Mouse (Mus musculus) forebrain, embryonic 12.5 days (tissue): Measurements from ENCODE around the gene Gm609. TPM values are rescaled to one million over a fixed set of nuclear protein-coding genes. Genes with fewer than 3 reads are reported as not detected.
"Not testable (repeated sequence)": the region's sequence is repeated elsewhere in the genome, so short reads cannot be mapped to it uniquely, and the experiment has no call there.

Experiments used
- ATAC-seq: fragments of 200-750 bp; cut with Nextera tagmentation; 2 replicates; pipeline ENCODE4 v1.8.0; 2017; ENCODE audit warnings: moderate TSS enrichment; ENCODE audit not compliant: low FRiP score
- H3K27ac ChIP-seq: fragments of 300-500 bp; sonication (generic); 2 replicates; pipeline ENCODE4 v1.5.1; 2016; ENCODE audit warnings: mild to moderate bottlenecking
- H3K27me3 ChIP-seq: fragments of 300-500 bp; sonication (generic); 2 replicates; pipeline ENCODE4 v1.6.1; 2016; ENCODE audit warnings: mild to moderate bottlenecking
- H3K36me3 ChIP-seq: fragments of 300-500 bp; sonication (generic); replicated peaks from 2 replicates; pipeline ENCODE4 v1.6.1; 2016; ENCODE audit warnings: mild to moderate bottlenecking
- H3K4me1 ChIP-seq: fragments of 300-500 bp; sonication (generic); 2 replicates; pipeline ENCODE4 v1.6.1; 2016
- H3K4me2 ChIP-seq: fragments of 300-500 bp; sonication (generic); 2 replicates; pipeline ENCODE4 v1.6.1; 2016; ENCODE audit warnings: mild to moderate bottlenecking, moderate library complexity
- H3K4me3 ChIP-seq: fragments of 300-500 bp; sonication (generic); replicated peaks from 2 replicates; pipeline ENCODE4 v1.5.1; 2016; ENCODE audit warnings: mild to moderate bottlenecking
- H3K9ac ChIP-seq: fragments of 300-500 bp; sonication (generic); 2 replicates; pipeline ENCODE4 v1.6.1; 2016; ENCODE audit warnings: mild to moderate bottlenecking
- H3K9me3 ChIP-seq: fragments of 300-500 bp; sonication (generic); 2 replicates; pipeline ENCODE4 v1.6.1; 2016
- WGBS: fragments of 180-500 bp; shearing (Covaris S2); methylation state at CpG from one replicate; pipeline ENCODE4 v1.1.7; 2016; 5-methylcytosine and 5-hydroxymethylcytosine counted together
- polyA plus RNA-seq: library from polyadenylated mRNA; unstranded; fragments of >200 nt; fragmentation: Nextera tagmentation; extraction: Ambion mirVana; gene quantifications from 2 replicates; pipeline ENCODE4 v1.2.1, GENCODE M21; 2016

Gene Gm609
- polyA plus RNA-seq, 1 experiment from 2014 or later: not detected

- not testable (repeated sequence) for H3K27ac ChIP-seq, H3K4me1 ChIP-seq, H3K9me3 ChIP-seq, H3K36me3 ChIP-seq, H3K27me3 ChIP-seq
- WGBS: 39% methylated on average over 7 of the region's 7 CpGs
- peak; percentile 42 for ATAC-seq
- Histone ChIP-seq H3K9ac (peak overlapping the region; percentile 72; the same call in 1 of the 2 replicates), H3K4me2 (peak overlapping the region; percentile 62), H3K4me3 (peak overlapping the region; percentile 58)
Measured at GRCm38 (mm10) chr16:45409064-45409446, 83.7 kb downstream of the Gm609 start.

- under 1% methylated on average over 28 of the region's 28 CpGs for WGBS
- Histone ChIP-seq H3K36me3 (no peaks in the 10 kb centered on the region), H3K4me1 (peaks cover 6% of the 10 kb centered on the region; the same call in 1 of the 2 replicates), H3K27me3 (no peaks in the 10 kb centered on the region), H3K4me3 (peak within 1 kb of the TSS; percentile 58), H3K9me3 (no peaks in the 10 kb centered on the region), H3K4me2 (peak within 1 kb of the TSS; percentile 62), H3K9ac (peak within 1 kb of the TSS; percentile 72), H3K27ac (peak within 1 kb of the TSS; percentile 87)
- peak; percentile 93 for ATAC-seq
Measured at GRCm38 (mm10) chr16:45408425-45409063, 84.2 kb downstream of the Gm609 start, which contains the start of gene Cd200. Cd200 (minus strand) TSS chr16:45409053.

GRCm38 (mm10) chr16:45407645-45408400 is 84.9 kb downstream of the Gm609 start:
- Histone ChIP-seq H3K4me1 (peaks cover 6% of the 10 kb centered on the region; the same call in 1 of the 2 replicates), H3K27me3 (no peaks in the 10 kb centered on the region), H3K36me3 (no peaks in the 10 kb centered on the region), H3K27ac (peak overlapping the region; percentile 87), H3K9me3 (no peaks in the 10 kb centered on the region), H3K4me2 (peak overlapping the region; percentile 62), H3K9ac (peak overlapping the region; percentile 72), H3K4me3 (peak overlapping the region; percentile 58)
- 28% methylated on average over 9 of the region's 9 CpGs for WGBS
- no peak for ATAC-seq

GRCm38 (mm10) chr16:45407091-45407490 is 85.7 kb downstream of the Gm609 start:
- Histone ChIP-seq H3K4me1 (peaks cover 6% of the 10 kb centered on the region; the same call in 1 of the 2 replicates), H3K27ac (no peak overlapping the region), H3K4me2 (peak overlapping the region; percentile 62), H3K36me3 (no peaks in the 10 kb centered on the region), H3K9me3 (no peaks in the 10 kb centered on the region), H3K27me3 (no peaks in the 10 kb centered on the region), H3K9ac (no peak overlapping the region), H3K4me3 (0 out of 2 replicates have a peak overlapping the region, but pooled peaks have one; percentile 2)
- WGBS: 93% methylated on average over 5 of the region's 5 CpGs
- ATAC-seq: no peak

GRCm38 (mm10) chr16:45402951-45403350 is 89.8 kb downstream of the Gm609 start:
- H3K9me3 ChIP-seq: no peaks in the 10 kb centered on the region
- no peak overlapping the region for H3K9ac ChIP-seq
- H3K4me2 ChIP-seq: no peak overlapping the region
- no peaks in the 10 kb centered on the region for H3K27me3 ChIP-seq
- H3K27ac ChIP-seq: no peak overlapping the region
- no peak for ATAC-seq
- no peak overlapping the region for H3K4me3 ChIP-seq
- H3K4me1 ChIP-seq: peaks cover 6% of the 10 kb centered on the region; the same call in 1 of the 2 replicates
- 80% methylated on average over 2 of the region's 2 CpGs for WGBS
- no peaks in the 10 kb centered on the region for H3K36me3 ChIP-seq

- Histone ChIP-seq H3K4me3 (no peak overlapping the region), H3K27me3 (no peaks in the 10 kb centered on the region), H3K27ac (no peak overlapping the region), H3K9ac (no peak overlapping the region), H3K36me3 (no peaks in the 10 kb centered on the region), H3K4me2 (no peak overlapping the region), H3K4me1 (peaks cover 4% of the 10 kb centered on the region; the same call in 1 of the 2 replicates), H3K9me3 (no peaks in the 10 kb centered on the region)
- no peak for ATAC-seq
- 92% methylated on average over 1 of the region's 1 CpGs for WGBS
Measured at GRCm38 (mm10) chr16:45402036-45402435, 90.7 kb downstream of the Gm609 start.

GRCm38 (mm10) chr16:45399947-45400555 is 92.7 kb downstream of the Gm609 start:
- Histone ChIP-seq H3K4me2 (no peak overlapping the region), H3K4me1 (no peaks in the 10 kb centered on the region), H3K4me3 (no peak overlapping the region), H3K9ac (no peak overlapping the region), H3K27me3 (no peaks in the 10 kb centered on the region), H3K27ac (no peak overlapping the region), H3K9me3 (no peaks in the 10 kb centered on the region), H3K36me3 (no peaks in the 10 kb centered on the region)
- ATAC-seq: no peak
- WGBS: 73% methylated on average over 9 of the region's 9 CpGs

- Histone ChIP-seq H3K4me1 (no peaks in the 10 kb centered on the region), H3K27ac (no peak overlapping the region), H3K36me3 (peaks cover 4% of the 10 kb centered on the region; the same call in 1 of the 2 replicates), H3K27me3 (no peaks in the 10 kb centered on the region), H3K9ac (no peak overlapping the region), H3K9me3 (no peaks in the 10 kb centered on the region), H3K4me2 (no peak overlapping the region), H3K4me3 (no peak overlapping the region)
- WGBS: 84% methylated on average over 3 of the region's 3 CpGs
- no peak for ATAC-seq
Measured at GRCm38 (mm10) chr16:45399411-45399810, 93.4 kb downstream of the Gm609 start.

GRCm38 (mm10) chr16:45397440-45397839 is 95.3 kb downstream of the Gm609 start:
- 74% methylated on average over 2 of the region's 2 CpGs for whole genome bisulfite sequencing
- H3K4me2 ChIP-seq: no peak overlapping the region
- H3K4me1 ChIP-seq: 0 out of 2 replicates have a peak, but pooled peaks cover 2% of the 10 kb centered on the region
- no peak overlapping the region for H3K4me3 ChIP-seq
- peaks cover 10% of the 10 kb centered on the region; the same call in 1 of the 2 replicates for H3K36me3 ChIP-seq
- ATAC-seq: no peak
- no peaks in the 10 kb centered on the region for H3K9me3 ChIP-seq
- H3K9ac ChIP-seq: no peak overlapping the region
- H3K27me3 ChIP-seq: no peaks in the 10 kb centered on the region
- H3K27ac ChIP-seq: no peak overlapping the region

- Histone ChIP-seq H3K27me3 (no peaks in the 10 kb centered on the region), H3K9me3 (no peaks in the 10 kb centered on the region), H3K4me3 (no peak overlapping the region), H3K9ac (no peak overlapping the region), H3K27ac (no peak overlapping the region), H3K36me3 (peaks cover 10% of the 10 kb centered on the region; the same call in 1 of the 2 replicates), H3K4me1 (peaks cover 5% of the 10 kb centered on the region; the same call in 1 of the 2 replicates), H3K4me2 (no peak overlapping the region)
- 80% methylated on average over 6 of the region's 6 CpGs for WGBS
- no peak for ATAC-seq
Measured at GRCm38 (mm10) chr16:45392246-45392645, 100.5 kb downstream of the Gm609 start.

- Histone ChIP-seq H3K27ac (no peak overlapping the region), H3K9ac (no peak overlapping the region), H3K27me3 (no peaks in the 10 kb centered on the region), H3K4me3 (no peak overlapping the region), H3K4me1 (peaks cover 5% of the 10 kb centered on the region; the same call in 1 of the 2 replicates), H3K4me2 (no peak overlapping the region), H3K36me3 (peaks cover 10% of the 10 kb centered on the region; the same call in 1 of the 2 replicates), H3K9me3 (no peaks in the 10 kb centered on the region)
- no peak for ATAC-seq
- WGBS: 74% methylated on average over 3 of the region's 3 CpGs
Measured at GRCm38 (mm10) chr16:45391680-45392079, 101.1 kb downstream of the Gm609 start.

- H3K9ac ChIP-seq: no peak overlapping the region
- no peaks in the 10 kb centered on the region for H3K9me3 ChIP-seq
- no peak overlapping the region for H3K4me3 ChIP-seq
- WGBS: 82% methylated on average over 5 of the region's 5 CpGs
- peaks cover 10% of the 10 kb centered on the region; the same call in 1 of the 2 replicates for H3K36me3 ChIP-seq
- ATAC-seq: no peak
- H3K27me3 ChIP-seq: no peaks in the 10 kb centered on the region
- no peak overlapping the region for H3K4me2 ChIP-seq
- H3K4me1 ChIP-seq: peaks cover 5% of the 10 kb centered on the region; the same call in 1 of the 2 replicates
- no peak overlapping the region for H3K27ac ChIP-seq
Measured at GRCm38 (mm10) chr16:45390286-45390956, 102.3 kb downstream of the Gm609 start.
